Mouse (Mus musculus): ENCODE data around the gene Hspb7. TPM values are rescaled to one million over a fixed set of nuclear protein-coding genes. Genes with fewer than 3 reads are reported as not detected.

The Hspb7 gene
- polyA plus RNA-seq, 1 experiment from 2014 or later: 0.16 TPM

DNA sequence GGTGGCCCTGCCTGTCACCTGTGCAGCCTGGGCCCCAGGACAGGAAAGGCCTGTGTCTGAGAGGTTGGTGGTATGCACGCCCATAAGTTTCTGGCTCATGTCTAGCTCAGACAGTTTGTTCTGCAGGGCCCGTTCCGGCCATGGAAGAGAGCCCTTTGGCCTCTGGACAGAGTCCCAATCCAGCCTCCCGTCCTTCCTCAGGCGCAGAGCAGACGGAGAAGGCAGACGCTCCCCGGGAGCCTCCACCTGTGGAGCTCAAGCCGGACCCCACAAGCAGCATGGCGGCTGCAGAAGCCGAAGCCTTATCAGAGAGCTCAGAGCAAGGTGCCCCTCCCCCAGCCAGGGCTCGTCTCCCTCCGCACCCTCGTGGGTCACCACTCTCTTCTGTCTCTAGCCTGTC, 42.9 kb downstream of the Hspb7 start:
- H3K4me1 ChIP-seq (replicated peaks; ENCODE audit: control insufficient read depth, insufficient read depth, low read length): no peaks in the 10 kb centered on the region
- no peak overlapping the region for H3K4me2 ChIP-seq (replicated peaks)
- H3K9me3 ChIP-seq (ENCODE audit: control insufficient read depth, low read length): no peaks in the 10 kb centered on the region
- ATAC-seq (ENCODE audit: low FRiP score) (no peak), DNase-seq (ENCODE audit: low spot score) (no peak)
- no peak overlapping the region for H3K9ac ChIP-seq
- H3K27me3 ChIP-seq (ENCODE audit: control insufficient read depth, insufficient read depth, low read length): no peaks in the 10 kb centered on the region
- H3K36me3 ChIP-seq (replicated peaks; ENCODE audit: control insufficient read depth, insufficient read depth): peaks cover 72% of the 10 kb centered on the region
- no peak overlapping the region for H3K27ac ChIP-seq
- 83% methylated on average over 14 of the region's 14 CpGs for WGBS
- no peak overlapping the region for H3K4me3 ChIP-seq (replicated peaks; ENCODE audit: low read length)

DNA sequence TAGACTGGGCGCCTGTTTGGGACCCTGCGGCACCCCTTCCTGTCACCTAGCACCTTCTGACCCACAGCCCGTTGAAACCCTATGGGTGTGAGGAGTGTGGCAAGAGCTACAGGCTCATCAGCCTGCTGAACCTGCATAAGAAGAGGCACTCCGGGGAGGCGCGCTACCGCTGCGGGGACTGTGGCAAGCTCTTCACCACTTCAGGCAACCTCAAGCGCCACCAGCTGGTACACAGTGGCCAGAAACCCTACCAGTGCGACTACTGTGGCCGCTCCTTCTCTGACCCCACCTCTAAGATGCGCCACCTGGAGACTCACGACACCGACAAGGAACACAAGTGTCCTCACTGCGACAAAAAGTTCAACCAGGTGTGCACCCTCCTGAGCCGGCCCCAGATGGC, 44.1 kb downstream of the Hspb7 start:
- no peak overlapping the region for H3K4me3 ChIP-seq (replicated peaks; ENCODE audit: low read length)
- H3K4me2 ChIP-seq (replicated peaks): no peak overlapping the region

DNA sequence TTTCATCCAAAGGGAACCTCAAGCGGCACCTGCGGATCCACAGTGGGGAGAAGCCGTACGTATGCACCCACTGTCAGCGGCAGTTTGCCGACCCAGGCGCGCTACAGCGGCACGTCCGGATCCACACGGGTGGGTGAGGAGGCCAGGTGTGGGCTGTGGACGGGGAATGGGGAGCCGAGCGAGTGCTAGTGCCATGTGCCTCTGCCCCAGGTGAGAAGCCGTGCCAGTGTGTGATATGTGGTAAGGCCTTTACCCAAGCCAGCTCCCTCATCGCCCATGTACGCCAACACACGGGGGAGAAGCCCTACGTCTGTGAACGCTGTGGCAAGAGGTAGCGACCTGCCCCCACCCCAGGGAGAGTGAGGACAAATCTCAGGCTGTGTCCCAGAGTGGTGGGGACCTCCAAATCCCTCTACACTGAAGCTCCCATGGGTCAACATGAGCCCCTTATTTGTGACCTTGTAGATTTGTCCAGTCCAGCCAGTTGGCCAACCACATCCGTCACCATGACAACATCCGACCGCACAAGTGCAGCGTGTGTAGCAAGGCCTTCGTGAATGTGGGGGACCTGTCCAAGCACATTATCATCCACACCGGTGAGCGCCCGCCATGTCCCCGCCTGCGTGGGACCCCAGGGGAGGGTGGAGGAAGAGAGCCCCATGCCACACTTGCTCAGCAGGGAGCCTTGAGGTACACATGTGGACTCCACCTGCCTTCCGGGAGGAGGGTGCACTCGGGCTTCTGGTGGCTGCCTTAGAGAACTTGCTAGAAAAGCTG, 45.1 kb downstream of the Hspb7 start:
- peaks cover 89% of the 10 kb centered on the region for H3K36me3 ChIP-seq (replicated peaks; ENCODE audit: control insufficient read depth, insufficient read depth)
- no peak overlapping the region for H3K27ac ChIP-seq
- H3K9ac ChIP-seq: no peak overlapping the region
- WGBS: 87% methylated on average over 34 of the region's 34 CpGs
- no peak overlapping the region for H3K4me3 ChIP-seq (replicated peaks; ENCODE audit: low read length)
- no peaks in the 10 kb centered on the region for H3K9me3 ChIP-seq (ENCODE audit: control insufficient read depth, low read length)
- ATAC-seq (ENCODE audit: low FRiP score) (no peak), DNase-seq (ENCODE audit: low spot score) (no peak)
- H3K4me2 ChIP-seq (replicated peaks): no peak overlapping the region
- no peaks in the 10 kb centered on the region for H3K27me3 ChIP-seq (ENCODE audit: control insufficient read depth, insufficient read depth, low read length)
- no peaks in the 10 kb centered on the region for H3K4me1 ChIP-seq (replicated peaks; ENCODE audit: control insufficient read depth, insufficient read depth, low read length)

More for the DNA sequence above, 44.1 kb downstream of the Hspb7 start:
- no peak overlapping the region for H3K27ac ChIP-seq
- H3K4me1 ChIP-seq (replicated peaks; ENCODE audit: control insufficient read depth, insufficient read depth, low read length): no peaks in the 10 kb centered on the region
- H3K27me3 ChIP-seq (ENCODE audit: control insufficient read depth, insufficient read depth, low read length): no peaks in the 10 kb centered on the region
- H3K36me3 ChIP-seq (replicated peaks; ENCODE audit: control insufficient read depth, insufficient read depth): peaks cover 84% of the 10 kb centered on the region
- no peak for ATAC-seq (ENCODE audit: low FRiP score)
- WGBS: 80% methylated on average over 16 of the region's 16 CpGs
- no peak for DNase-seq (ENCODE audit: low spot score)
- H3K9me3 ChIP-seq (ENCODE audit: control insufficient read depth, low read length): no peaks in the 10 kb centered on the region
- no peak overlapping the region for H3K9ac ChIP-seq

DNA sequence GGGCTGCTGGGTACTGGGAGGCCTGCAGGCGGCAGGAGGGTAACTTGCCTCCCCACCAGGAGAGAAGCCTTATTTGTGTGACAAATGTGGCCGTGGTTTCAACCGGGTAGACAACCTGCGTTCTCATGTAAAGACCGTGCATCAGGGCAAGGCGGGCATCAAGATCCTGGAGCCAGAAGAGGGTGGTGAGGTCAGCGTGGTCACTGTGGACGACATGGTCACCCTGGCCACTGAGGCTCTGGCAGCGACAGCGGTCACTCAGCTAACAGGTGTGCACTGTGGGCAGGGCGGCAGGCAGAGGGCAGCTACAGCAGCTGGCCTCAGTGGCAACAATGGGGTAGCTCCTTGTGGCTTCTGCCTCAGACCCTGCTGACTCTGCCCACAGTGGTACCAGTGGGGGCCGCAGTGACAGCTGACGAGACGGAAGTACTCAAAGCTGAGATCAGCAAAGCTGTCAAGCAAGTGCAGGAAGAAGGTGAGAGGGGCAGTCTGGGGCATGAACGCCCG, 45.8 kb downstream of the Hspb7 start:
- no peaks in the 10 kb centered on the region for H3K9me3 ChIP-seq (ENCODE audit: control insufficient read depth, low read length)
- ATAC-seq (ENCODE audit: low FRiP score) (no peak), DNase-seq (ENCODE audit: low spot score) (no peak)
- no peaks in the 10 kb centered on the region for H3K4me1 ChIP-seq (replicated peaks; ENCODE audit: control insufficient read depth, insufficient read depth, low read length)
- H3K27ac ChIP-seq: no peak overlapping the region
- no peaks in the 10 kb centered on the region for H3K27me3 ChIP-seq (ENCODE audit: control insufficient read depth, insufficient read depth, low read length)
- H3K4me2 ChIP-seq (replicated peaks): no peak overlapping the region
- WGBS: 88% methylated on average over 16 of the region's 16 CpGs
- H3K36me3 ChIP-seq (replicated peaks; ENCODE audit: control insufficient read depth, insufficient read depth): peaks cover 96% of the 10 kb centered on the region
- H3K9ac ChIP-seq: no peak overlapping the region
- no peak overlapping the region for H3K4me3 ChIP-seq (replicated peaks; ENCODE audit: low read length)

DNA sequence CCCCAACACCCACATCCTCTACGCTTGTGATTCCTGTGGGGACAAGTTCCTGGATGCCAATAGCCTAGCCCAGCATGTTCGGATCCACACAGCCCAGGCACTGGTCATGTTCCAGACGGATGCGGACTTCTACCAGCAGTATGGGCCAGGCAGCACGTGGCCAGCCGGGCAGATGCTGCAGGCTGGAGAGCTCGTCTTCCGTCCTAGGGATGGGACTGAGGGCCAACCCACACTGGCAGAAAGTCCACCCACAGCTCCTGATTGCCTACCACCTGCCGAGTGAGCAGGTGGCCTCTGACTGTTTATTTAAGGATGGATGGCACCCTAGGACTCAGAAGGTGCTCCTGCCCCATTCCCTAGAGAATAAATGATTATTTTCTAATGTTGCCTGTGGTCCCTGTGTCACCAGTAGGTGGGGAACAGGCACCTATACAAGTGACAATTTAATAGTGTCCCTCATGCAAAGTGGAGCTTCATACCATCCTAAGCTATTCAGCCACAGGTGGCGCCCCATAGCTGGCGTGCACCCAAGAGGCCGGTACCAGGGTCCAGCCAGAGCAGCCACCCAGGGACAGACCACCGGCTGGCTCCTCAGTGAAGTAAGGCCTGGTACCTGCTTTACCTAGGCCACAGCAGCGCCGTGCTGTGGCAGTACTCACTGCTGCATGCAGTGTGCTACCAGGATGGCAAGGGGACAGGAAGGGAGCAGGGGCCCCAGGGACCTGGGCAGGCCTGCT, 46.4 kb downstream of the Hspb7 start:
- no peak overlapping the region for H3K4me2 ChIP-seq (replicated peaks)
- ATAC-seq (ENCODE audit: low FRiP score) (no peak), DNase-seq (ENCODE audit: low spot score) (no peak)
- no peak overlapping the region for H3K27ac ChIP-seq
- no peak overlapping the region for H3K4me3 ChIP-seq (replicated peaks; ENCODE audit: low read length)
- WGBS: 84% methylated on average over 15 of the region's 15 CpGs
- no peaks in the 10 kb centered on the region for H3K9me3 ChIP-seq (ENCODE audit: control insufficient read depth, low read length)
- no peaks in the 10 kb centered on the region for H3K4me1 ChIP-seq (replicated peaks; ENCODE audit: control insufficient read depth, insufficient read depth, low read length)
- H3K9ac ChIP-seq: no peak overlapping the region
- H3K27me3 ChIP-seq (ENCODE audit: control insufficient read depth, insufficient read depth, low read length): no peaks in the 10 kb centered on the region
- peaks cover 98% of the 10 kb centered on the region for H3K36me3 ChIP-seq (replicated peaks; ENCODE audit: control insufficient read depth, insufficient read depth)

DNA sequence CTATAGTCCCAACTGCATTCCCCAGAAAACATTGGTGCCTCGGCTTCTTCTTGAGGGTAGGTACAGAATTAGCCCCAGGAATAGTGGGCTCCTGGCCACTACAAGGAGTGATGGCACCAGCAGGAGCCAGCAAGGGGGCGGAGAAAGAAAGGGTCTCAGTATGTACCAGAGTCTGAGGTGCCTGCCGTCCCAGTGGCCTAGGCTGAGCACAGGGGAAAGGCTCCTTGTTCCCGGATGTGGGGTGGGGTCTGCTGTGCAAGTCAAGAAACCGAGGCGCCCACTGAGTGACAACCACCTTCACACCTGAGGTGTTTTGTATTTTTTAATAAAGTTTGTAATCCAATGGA, 47.0 kb downstream of the Hspb7 start:
- 84% methylated on average over 6 of the region's 6 CpGs for WGBS
- ATAC-seq (ENCODE audit: low FRiP score): no peak

DNA sequence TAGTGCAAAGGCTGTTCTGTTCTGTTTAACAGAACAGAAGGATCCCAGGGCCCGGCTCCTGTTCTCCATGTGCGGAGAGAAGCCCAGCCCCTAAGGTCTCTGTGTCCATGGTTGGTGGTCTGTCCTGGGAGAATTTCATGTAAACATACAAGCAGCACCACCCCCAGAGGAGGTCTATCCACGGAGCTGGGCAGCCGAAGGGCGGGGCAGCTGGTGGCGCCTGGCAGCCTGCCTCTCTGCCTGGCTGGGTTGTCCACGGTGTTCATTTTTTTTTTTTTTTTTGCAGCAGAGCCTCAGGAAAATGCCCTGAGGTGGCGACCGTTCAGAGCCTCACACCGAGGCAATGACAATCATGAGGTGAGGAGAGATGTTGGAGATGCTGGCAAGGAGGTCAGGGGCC, 48.0 kb downstream of the Hspb7 start:
- Histone ChIP-seq H3K4me1 (replicated peaks; ENCODE audit: control insufficient read depth, insufficient read depth, low read length) (no peaks in the 10 kb centered on the region), H3K27me3 (ENCODE audit: control insufficient read depth, insufficient read depth, low read length) (no peaks in the 10 kb centered on the region), H3K9ac (no peak overlapping the region), H3K4me3 (replicated peaks; ENCODE audit: low read length) (no peak overlapping the region), H3K27ac (no peak overlapping the region), H3K36me3 (replicated peaks; ENCODE audit: control insufficient read depth, insufficient read depth) (peaks cover 98% of the 10 kb centered on the region), H3K4me2 (replicated peaks) (no peak overlapping the region), H3K9me3 (ENCODE audit: control insufficient read depth, low read length) (no peaks in the 10 kb centered on the region)
- no peak for ATAC-seq (ENCODE audit: low FRiP score)
- WGBS: 64% methylated on average over 10 of the region's 10 CpGs
- DNase-seq (ENCODE audit: low spot score): no peak

More for the DNA sequence above, 47.0 kb downstream of the Hspb7 start:
- H3K4me2 ChIP-seq (replicated peaks): no peak overlapping the region
- H3K27ac ChIP-seq: no peak overlapping the region
- H3K4me1 ChIP-seq (replicated peaks; ENCODE audit: control insufficient read depth, insufficient read depth, low read length): no peaks in the 10 kb centered on the region
- no peak for DNase-seq (ENCODE audit: low spot score)
- H3K36me3 ChIP-seq (replicated peaks; ENCODE audit: control insufficient read depth, insufficient read depth): peaks cover 98% of the 10 kb centered on the region
- H3K9me3 ChIP-seq (ENCODE audit: control insufficient read depth, low read length): no peaks in the 10 kb centered on the region
- H3K4me3 ChIP-seq (replicated peaks; ENCODE audit: low read length): no peak overlapping the region
- no peaks in the 10 kb centered on the region for H3K27me3 ChIP-seq (ENCODE audit: control insufficient read depth, insufficient read depth, low read length)
- H3K9ac ChIP-seq: no peak overlapping the region

DNA sequence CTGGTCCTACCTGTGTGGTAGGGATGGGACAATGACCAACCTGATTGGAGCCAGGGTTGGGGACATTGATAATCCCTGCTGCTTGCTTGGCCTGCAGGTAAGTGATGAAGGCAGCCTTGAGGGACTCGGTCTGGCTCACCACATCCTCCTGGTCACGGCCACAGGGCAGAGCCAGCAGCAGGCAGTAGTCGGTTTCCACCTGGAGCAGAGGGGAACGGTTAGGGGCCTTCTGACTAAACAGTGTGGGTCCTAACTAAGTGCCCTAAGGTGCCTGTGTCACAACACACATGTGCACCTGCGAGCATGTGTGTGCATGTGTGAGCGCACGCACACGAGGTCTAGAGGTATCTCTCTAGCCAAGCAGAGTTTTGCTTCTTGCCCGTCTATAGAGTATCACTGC, 48.8 kb downstream of the Hspb7 start:
- H3K4me2 ChIP-seq (replicated peaks): no peak overlapping the region

DNA sequence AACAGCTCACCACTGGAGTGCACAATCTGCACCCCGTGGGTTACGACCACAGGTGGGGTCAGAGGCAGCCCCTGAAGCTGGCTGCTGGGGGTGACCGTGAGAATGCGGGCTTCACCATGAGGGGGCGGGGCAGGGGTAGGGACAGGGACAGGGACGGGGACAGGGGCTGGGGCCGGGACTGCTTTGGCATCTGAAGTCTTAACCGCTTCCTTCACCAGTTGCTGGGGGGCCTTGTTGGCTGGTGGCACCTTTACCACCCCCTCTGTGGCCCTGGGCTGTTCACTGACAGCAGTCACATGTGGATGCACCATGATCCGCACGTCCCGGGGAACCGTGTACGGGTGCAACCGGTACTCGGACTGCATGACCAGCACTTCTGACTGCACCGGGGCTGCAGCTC, 50.9 kb downstream of the Hspb7 start:
- H3K36me3 ChIP-seq (replicated peaks; ENCODE audit: control insufficient read depth, insufficient read depth): peaks cover 98% of the 10 kb centered on the region
- ATAC-seq (ENCODE audit: low FRiP score): no peak
- H3K27ac ChIP-seq: no peak overlapping the region
- no peaks in the 10 kb centered on the region for H3K27me3 ChIP-seq (ENCODE audit: control insufficient read depth, insufficient read depth, low read length)
- no peak for DNase-seq (ENCODE audit: low spot score)
- H3K4me2 ChIP-seq (replicated peaks): no peak overlapping the region
- H3K9ac ChIP-seq: no peak overlapping the region
- H3K4me3 ChIP-seq (replicated peaks; ENCODE audit: low read length): no peak overlapping the region
- 97% methylated on average over 16 of the region's 16 CpGs for WGBS
- no peaks in the 10 kb centered on the region for H3K4me1 ChIP-seq (replicated peaks; ENCODE audit: control insufficient read depth, insufficient read depth, low read length)
- H3K9me3 ChIP-seq (ENCODE audit: control insufficient read depth, low read length): no peaks in the 10 kb centered on the region

More for the DNA sequence above, 48.8 kb downstream of the Hspb7 start:
- no peaks in the 10 kb centered on the region for H3K27me3 ChIP-seq (ENCODE audit: control insufficient read depth, insufficient read depth, low read length)
- H3K9ac ChIP-seq: no peak overlapping the region
- DNase-seq (ENCODE audit: low spot score) (no peak), ATAC-seq (ENCODE audit: low FRiP score) (no peak)
- no peak overlapping the region for H3K27ac ChIP-seq
- peaks cover 98% of the 10 kb centered on the region for H3K36me3 ChIP-seq (replicated peaks; ENCODE audit: control insufficient read depth, insufficient read depth)
- H3K4me3 ChIP-seq (replicated peaks; ENCODE audit: low read length): no peak overlapping the region
- no peaks in the 10 kb centered on the region for H3K9me3 ChIP-seq (ENCODE audit: control insufficient read depth, low read length)
- 94% methylated on average over 9 of the region's 9 CpGs for WGBS
- no peaks in the 10 kb centered on the region for H3K4me1 ChIP-seq (replicated peaks; ENCODE audit: control insufficient read depth, insufficient read depth, low read length)

Measured in hindbrain, embryonic 14.5 days (tissue).